Mouse (Mus musculus) hindbrain, embryonic 10.5 days (tissue): ENCODE data around the gene L3mbtl2. TPM values are rescaled to one million over a fixed set of nuclear protein-coding genes. Genes with fewer than 3 reads are reported as not detected.

Source experiments
- DNase-seq: peaks from one replicate; pipeline ENCODE4 v3.0.0-alpha.2; 2017; ENCODE audit warnings: low spot score
- H3K27ac ChIP-seq: fragments of 300-500 bp; sonication (generic); 2 replicates; pipeline ENCODE4 v1.5.1; 2016; ENCODE audit warnings: mild to moderate bottlenecking, moderate library complexity
- H3K27me3 ChIP-seq: fragments of 300-500 bp; sonication (generic); 2 replicates; pipeline ENCODE4 v1.6.1; 2016; ENCODE audit warnings: mild to moderate bottlenecking; ENCODE audit not compliant: poor library complexity, insufficient read depth, severe bottlenecking
- H3K36me3 ChIP-seq: fragments of 300-500 bp; sonication (generic); 2 replicates; pipeline ENCODE4 v1.6.1; 2016; ENCODE audit warnings: mild to moderate bottlenecking, moderate library complexity
- H3K4me1 ChIP-seq: fragments of 300-500 bp; sonication (generic); replicated peaks from 2 replicates; pipeline ENCODE4 v1.6.1; 2016; ENCODE audit warnings: mild to moderate bottlenecking
- H3K4me3 ChIP-seq: fragments of 300-500 bp; sonication (generic); 2 replicates; pipeline ENCODE4 v1.5.1; 2016; ENCODE audit warnings: mild to moderate bottlenecking, moderate library complexity
- H3K9me3 ChIP-seq: fragments of 300-500 bp; sonication (generic); 2 replicates; pipeline ENCODE4 v1.6.1; 2016; ENCODE audit warnings: mild to moderate bottlenecking, moderate library complexity
- WGBS: fragments of 180-500 bp; shearing (Covaris S2); methylation state at CpG from one replicate; pipeline ENCODE4 v1.1.7; 2016; 5-methylcytosine and 5-hydroxymethylcytosine counted together
- polyA plus RNA-seq: library from polyadenylated mRNA; unstranded; fragments of >200 nt; fragmentation: Nextera tagmentation; extraction: Ambion mirVana; gene quantifications from 2 replicates; pipeline ENCODE4 v1.2.1, GENCODE M21; 2016

Gene L3mbtl2
- 41.9 and 44.9 TPM in 2 replicates for polyA plus RNA-seq

DNA sequence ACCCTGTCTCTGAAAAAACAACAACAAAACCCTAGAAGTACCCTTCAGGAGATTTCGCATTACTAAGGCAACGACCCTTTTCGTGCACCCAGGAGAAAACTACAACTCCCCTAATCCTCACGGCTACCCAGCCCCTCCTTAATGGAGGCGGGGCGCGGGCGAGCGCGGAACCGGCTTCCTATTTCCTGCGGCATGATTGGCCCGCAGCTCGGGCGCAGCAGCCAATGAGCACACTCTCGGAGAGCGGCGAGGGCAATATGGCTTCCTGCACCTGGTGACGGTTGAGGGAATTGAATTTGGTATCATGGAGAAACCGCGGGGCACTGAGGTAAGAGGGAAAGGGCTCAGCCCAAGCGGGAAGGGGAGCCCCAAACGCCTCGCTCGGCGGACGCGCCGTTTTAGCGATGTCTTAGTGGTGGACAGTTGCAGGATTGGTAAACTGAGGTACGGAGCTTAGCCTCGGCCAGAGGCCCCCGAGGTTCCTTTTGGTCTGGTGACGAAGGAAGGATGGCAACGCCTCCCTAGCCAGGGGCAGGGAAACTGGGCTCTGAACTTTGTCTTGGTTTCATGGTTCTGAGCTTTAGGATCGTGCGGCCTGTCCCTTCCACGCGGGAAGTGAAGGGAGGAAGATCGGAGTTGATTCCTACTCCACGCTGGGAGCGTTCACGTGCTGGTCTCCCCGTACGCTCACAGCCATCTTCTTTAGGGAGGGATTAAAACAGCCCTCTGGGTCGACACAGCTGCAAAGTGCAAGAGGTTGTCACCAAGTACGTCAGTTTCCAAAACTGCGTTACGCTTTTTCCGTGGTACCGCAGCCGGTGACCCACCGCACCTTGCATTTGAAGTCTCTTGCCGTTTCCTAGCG, at the start of gene L3mbtl2:
Gene L3mbtl2, plus strand, starts transcription at position 193 of the 865 bp plus-strand sequence.
- DNase-seq = peak; percentile 93
- peak within 1 kb of the TSS; percentile 91 for H3K4me3 ChIP-seq
- H3K4me1 ChIP-seq = peaks cover 14% of the 10 kb centered on the region
- H3K27ac ChIP-seq = peak within 1 kb of the TSS; percentile 89
- under 1% methylated on average over 55 of the region's 55 CpGs for WGBS
- no peaks in the 10 kb centered on the region for H3K9me3 ChIP-seq
- no peaks in the 10 kb centered on the region for H3K27me3 ChIP-seq
- peaks cover 22% of the 10 kb centered on the region for H3K36me3 ChIP-seq

DNA sequence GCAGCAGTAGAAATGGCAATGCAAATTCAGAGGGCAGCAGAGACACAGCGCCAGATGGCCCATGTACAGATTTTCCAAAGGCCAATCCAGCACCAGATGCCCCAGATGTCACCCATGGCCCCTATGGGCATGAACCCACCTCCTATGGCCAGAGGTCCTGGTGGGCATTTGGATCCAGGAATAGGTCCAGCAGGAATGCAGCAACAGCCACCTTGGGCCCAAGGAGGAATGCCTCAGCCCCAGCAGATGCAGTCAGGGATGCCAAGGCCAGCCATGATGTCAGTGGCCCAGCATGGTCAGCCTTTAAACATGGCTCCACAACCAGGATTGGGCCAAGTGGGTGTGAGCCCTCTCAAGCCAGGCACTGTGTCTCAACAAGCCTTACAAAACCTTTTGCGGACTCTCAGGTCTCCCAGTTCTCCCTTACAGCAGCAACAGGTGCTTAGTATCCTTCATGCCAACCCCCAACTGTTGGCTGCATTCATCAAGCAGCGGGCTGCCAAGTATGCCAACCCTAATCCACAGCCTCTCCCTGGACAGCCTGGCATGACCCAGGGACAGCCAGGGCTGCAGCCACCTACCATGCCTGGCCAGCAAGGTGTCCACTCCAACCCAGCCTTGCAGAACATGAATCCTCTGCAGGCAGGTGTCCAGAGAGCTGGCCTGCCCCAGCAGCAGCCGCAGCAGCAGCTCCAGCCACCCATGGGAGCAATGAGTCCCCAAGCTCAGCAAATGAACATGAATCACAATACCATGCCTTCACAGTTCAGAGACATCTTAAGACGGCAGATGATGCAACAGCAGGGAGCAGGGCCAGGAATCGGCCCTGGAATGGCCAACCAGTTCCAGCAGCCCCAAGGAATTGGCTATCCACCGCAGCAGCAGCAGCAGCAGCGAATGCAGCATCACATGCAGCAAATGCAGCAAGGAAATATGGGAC, 13.9 kb upstream of the L3mbtl2 start:
- 92% methylated on average over 8 of the region's 8 CpGs for WGBS
- Histone ChIP-seq H3K4me1 (no peaks in the 10 kb centered on the region), H3K9me3 (no peaks in the 10 kb centered on the region), H3K4me3 (no peak overlapping the region), H3K36me3 (peaks cover 80% of the 10 kb centered on the region), H3K27me3 (no peaks in the 10 kb centered on the region), H3K27ac (no peak overlapping the region)
- DNase-seq = no peak

DNA sequence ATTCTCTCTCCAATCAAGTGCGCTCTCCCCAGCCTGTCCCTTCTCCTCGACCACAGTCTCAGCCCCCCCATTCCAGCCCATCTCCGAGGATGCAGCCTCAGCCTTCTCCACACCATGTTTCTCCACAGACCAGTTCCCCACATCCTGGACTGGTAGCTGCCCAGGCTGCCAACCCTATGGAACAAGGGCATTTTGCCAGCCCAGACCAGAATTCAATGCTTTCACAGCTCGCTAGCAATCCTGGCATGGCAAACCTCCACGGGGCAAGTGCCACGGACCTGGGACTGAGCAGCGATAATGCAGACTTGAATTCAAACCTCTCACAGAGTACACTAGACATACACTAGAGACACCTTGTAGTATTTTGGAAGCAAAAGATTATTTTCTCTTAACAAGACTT, 13.1 kb upstream of the L3mbtl2 start:
- Histone ChIP-seq H3K9me3 (no peaks in the 10 kb centered on the region), H3K4me3 (no peak overlapping the region), H3K36me3 (peaks cover 71% of the 10 kb centered on the region), H3K4me1 (no peaks in the 10 kb centered on the region), H3K27ac (no peak overlapping the region), H3K27me3 (no peaks in the 10 kb centered on the region)
- DNase-seq = no peak
- 94% methylated on average over 7 of the region's 7 CpGs for WGBS

DNA sequence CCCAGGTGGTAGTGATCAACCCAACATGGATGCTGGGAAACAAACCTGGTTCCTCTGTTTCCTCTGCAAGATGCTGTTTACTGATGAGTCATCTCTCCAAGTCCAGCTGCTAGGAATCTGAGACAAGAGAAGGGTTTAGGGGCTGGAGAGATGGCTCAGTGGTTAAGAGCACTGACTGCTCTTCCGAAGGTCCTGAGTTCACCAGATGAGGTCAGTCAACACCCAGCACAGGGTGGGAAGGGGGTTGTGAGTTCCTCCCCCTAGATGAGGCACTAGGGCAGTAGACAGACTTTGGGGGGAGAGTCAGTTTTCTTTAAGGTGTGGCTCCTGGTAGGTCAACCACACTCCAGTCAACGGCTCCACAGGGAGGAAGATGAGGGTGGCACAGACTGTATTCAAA, 2.0 kb upstream of the L3mbtl2 start:
- H3K4me1 ChIP-seq = peaks cover 14% of the 10 kb centered on the region
- no peak overlapping the region for H3K27ac ChIP-seq
- DNase-seq = no peak
- no peaks in the 10 kb centered on the region for H3K9me3 ChIP-seq
- H3K36me3 ChIP-seq = peaks cover under 1% of the 10 kb centered on the region; the same call in 1 of the 2 replicates
- 95% methylated on average over 2 of the region's 2 CpGs for WGBS
- H3K4me3 ChIP-seq = no peak overlapping the region
- H3K27me3 ChIP-seq = no peaks in the 10 kb centered on the region

DNA sequence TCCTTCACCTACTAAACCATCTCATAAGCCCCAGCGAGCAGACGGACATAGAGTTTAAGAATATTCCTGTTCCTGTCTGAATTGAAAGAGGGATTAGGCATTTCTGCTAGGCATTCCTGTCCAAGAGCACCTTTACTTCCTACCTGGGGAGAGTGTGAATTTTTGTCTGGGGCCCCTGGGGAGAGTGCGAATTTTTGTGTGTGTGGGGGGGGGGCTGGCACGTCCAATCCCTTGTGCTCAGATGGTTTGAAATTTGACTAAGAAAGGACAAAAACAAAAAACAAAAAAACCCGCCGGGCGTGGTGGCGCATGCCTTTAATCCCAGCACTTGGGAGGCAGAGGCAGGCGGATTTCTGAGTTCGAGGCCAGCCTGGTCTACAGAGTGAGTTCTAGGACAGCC, 408 bp upstream of the L3mbtl2 start:
- Histone ChIP-seq H3K4me1 (peaks cover 14% of the 10 kb centered on the region), H3K9me3 (no peaks in the 10 kb centered on the region), H3K27ac (peak overlapping the region; percentile 89; the same call in 1 of the 2 replicates), H3K36me3 (peaks cover 16% of the 10 kb centered on the region), H3K27me3 (no peaks in the 10 kb centered on the region), H3K4me3 (peak overlapping the region; percentile 91)
- DNase-seq = no peak
- WGBS = 65% methylated on average over 10 of the region's 10 CpGs

DNA sequence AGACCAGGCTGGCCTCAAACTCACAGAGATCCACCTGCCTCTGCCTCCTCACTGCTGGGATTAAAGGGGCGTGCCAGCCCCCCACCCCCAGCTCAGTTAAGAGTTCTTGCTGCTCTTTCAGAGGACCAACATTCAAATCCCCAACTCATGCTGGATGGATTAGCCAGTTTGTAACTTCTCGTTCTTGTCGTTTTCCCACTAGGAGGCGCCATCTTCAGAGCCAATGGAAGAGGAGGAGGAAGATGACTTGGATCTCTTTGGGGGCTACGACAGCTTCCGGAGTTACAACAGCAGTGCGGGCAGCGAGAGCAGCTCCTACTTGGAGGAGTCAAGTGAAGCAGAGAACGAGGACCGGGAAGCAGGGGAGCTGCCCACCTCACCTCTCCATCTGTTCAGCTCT, 3.3 kb downstream of the L3mbtl2 start:
- H3K27me3 ChIP-seq = no peaks in the 10 kb centered on the region
- H3K36me3 ChIP-seq = peaks cover 51% of the 10 kb centered on the region
- H3K27ac ChIP-seq = no peak overlapping the region
- H3K4me3 ChIP-seq = no peak overlapping the region
- 88% methylated on average over 10 of the region's 10 CpGs for WGBS
- H3K4me1 ChIP-seq = peaks cover 14% of the 10 kb centered on the region
- H3K9me3 ChIP-seq = no peaks in the 10 kb centered on the region
- DNase-seq = no peak

DNA sequence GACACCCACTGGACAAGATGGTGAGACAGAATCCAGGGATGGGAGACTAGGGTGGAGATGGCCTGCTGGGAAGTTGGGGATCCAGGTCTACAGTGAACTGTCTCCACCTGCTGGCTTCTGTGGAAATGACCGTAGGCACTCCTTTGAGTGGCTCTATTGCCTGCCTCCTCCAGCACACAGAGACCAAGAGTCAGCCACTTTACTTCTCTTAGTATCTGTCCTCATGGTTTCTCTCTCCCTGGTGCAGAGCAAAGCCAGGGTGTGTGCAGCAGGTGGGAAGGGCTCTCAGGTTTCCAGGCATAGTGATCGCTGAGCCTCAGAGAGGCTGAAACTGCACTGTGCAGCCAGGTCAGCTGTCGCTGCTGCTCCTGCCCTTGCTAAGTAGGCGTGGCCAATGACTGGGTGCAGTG, 6.5 kb downstream of the L3mbtl2 start:
- H3K9me3 ChIP-seq = no peaks in the 10 kb centered on the region
- H3K36me3 ChIP-seq = peaks cover 76% of the 10 kb centered on the region
- H3K4me3 ChIP-seq = no peak overlapping the region
- H3K4me1 ChIP-seq = peaks cover under 1% of the 10 kb centered on the region; the same call in 1 of the 2 replicates
- peak; percentile 40 for DNase-seq
- no peak overlapping the region for H3K27ac ChIP-seq
- no peaks in the 10 kb centered on the region for H3K27me3 ChIP-seq
- WGBS = 89% methylated on average over 4 of the region's 4 CpGs

DNA sequence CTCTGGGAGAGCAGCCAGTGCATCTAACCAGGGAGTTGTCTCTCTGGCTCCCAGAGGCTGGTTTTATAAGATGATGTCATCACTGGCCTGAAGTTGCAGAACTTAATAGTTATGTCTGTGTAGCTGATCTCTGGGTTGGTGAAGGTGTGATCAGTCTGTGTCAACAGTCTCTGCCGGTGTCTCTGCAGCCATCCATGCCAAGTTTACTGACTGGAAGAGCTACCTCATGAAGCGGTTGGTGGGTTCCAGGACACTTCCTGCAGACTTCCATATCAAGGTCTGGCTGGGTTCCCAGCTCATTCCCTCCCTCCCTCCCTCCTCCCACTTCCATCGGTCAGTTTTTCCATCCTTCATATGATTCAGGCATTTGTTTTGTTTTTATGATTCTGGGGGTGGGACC, 12.9 kb downstream of the L3mbtl2 start:
- DNase-seq = no peak
- 91% methylated on average over 3 of the region's 3 CpGs for WGBS
- Histone ChIP-seq H3K4me3 (no peak overlapping the region), H3K36me3 (peaks cover 89% of the 10 kb centered on the region), H3K4me1 (no peaks in the 10 kb centered on the region), H3K27ac (no peak overlapping the region), H3K9me3 (no peaks in the 10 kb centered on the region), H3K27me3 (no peaks in the 10 kb centered on the region)

DNA sequence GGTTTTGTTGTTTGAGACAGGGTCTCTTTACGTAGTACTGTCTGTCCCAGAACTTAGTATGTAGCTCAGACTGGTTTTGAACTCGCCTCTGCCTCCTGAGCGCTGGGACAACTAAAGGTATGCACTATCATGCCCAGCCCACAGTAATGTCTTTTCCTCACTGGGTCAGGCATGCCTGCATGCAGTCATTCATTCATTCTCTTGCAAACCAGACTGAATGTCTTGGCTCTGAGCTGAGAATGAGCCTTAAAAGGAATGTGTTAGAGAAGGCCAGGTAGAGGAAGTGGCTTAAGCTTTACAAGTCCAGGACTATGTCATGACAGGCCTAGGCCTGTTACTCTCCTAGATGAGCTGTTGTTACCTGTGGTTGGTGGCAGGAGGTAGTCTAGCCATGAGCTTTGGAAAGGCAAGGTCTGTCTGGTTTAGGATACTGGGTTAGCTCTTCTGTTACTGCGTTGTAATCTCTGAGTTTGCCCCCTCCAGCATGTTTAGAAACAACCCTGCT, 16.7 kb downstream of the L3mbtl2 start:
- Histone ChIP-seq H3K4me3 (no peak overlapping the region), H3K36me3 (peaks cover 97% of the 10 kb centered on the region), H3K9me3 (no peaks in the 10 kb centered on the region), H3K4me1 (no peaks in the 10 kb centered on the region), H3K27ac (no peak overlapping the region), H3K27me3 (no peaks in the 10 kb centered on the region)
- 97% methylated on average over 4 of the region's 4 CpGs for WGBS
- DNase-seq = no peak

DNA sequence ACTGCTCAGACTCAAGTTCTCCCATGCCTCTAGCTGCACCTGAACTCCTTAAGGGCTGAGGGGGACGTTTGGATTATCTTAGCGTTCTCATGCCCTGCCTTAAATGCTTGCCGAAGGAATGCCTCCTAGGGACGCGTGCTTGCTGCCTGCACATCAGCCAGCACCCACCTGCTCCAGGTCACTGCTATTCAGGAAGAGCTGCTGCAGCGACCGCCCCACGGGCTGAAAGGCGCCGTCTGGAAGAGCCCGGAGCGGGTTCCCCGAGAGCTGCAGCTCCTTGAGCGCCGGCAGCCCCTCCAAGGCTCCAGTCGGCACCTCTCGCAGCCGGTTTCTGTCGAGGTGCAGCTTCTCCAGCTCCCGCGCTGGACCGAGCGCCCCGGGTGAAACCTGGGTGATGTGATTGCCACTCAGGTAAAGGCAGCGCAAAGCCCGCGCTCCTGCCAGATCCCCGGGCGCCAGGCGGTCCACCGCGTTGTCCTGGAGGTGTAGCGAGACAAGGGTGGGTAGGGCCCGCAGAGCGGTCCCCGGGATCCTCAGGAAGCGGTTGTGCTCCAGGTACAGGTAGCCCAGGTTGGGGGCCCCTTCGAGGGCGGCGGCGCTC, 29.8 kb downstream of the L3mbtl2 start:
- Histone ChIP-seq H3K36me3 (peaks cover 12% of the 10 kb centered on the region), H3K9me3 (0 out of 2 replicates have a peak, but pooled peaks cover 3% of the 10 kb centered on the region), H3K27me3 (peaks cover 63% of the 10 kb centered on the region), H3K4me1 (peaks cover 30% of the 10 kb centered on the region), H3K4me3 (peak overlapping the region; percentile 72), H3K27ac (peak overlapping the region; percentile 88)
- WGBS = 5% methylated on average over 41 of the region's 41 CpGs
- DNase-seq = no peak

DNA sequence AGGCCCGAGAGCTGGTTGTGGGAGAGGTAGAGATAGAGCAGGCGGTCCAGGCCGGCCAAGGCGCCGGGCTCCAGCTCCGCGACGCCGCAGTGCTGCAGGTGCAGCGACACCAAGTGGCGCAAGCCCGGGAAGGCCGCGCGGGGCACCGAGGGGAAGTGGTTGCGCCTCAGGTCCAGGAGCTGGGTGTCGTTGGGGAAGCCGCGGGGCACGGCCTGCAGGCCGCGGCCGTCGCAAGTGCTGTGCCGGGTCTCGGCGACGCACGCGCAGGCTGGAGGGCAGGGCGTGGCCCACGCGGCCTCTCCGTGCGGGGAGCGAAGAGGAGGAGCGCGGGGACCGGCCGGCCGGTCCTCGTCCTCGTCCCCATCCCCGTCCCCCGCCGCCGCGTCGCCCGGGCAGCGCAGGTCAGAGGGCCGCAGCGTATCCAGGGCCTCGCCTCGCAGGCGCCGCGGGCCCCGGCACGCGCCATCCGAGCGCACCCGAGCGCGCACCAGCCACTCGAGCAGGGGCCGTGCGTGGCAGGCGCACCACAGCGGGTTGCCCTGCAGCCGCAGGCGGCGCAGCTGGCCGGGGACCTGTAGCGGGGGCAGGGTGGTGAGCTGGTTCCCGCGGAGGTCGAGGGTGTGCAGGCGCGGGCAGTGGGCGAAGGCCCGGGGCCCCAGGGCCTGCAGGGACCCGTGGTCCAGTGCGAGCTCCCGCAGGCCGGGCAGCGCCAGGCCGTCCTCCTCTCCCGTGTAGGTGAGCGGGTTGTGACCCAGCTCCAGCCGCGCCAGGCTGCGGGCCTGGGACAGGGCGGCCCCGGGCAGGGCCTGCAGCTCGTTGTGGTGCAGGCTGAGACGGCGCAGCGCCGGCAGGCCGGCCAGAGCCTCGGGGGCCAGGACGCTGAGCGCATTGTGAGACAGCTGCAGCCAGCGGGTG, 30.5 kb downstream of the L3mbtl2 start:
- Histone ChIP-seq H3K4me1 (peaks cover 30% of the 10 kb centered on the region), H3K36me3 (0 out of 2 replicates have a peak, but pooled peaks cover 6% of the 10 kb centered on the region), H3K27ac (peak overlapping the region; percentile 88), H3K27me3 (peaks cover 63% of the 10 kb centered on the region), H3K9me3 (0 out of 2 replicates have a peak, but pooled peaks cover 3% of the 10 kb centered on the region), H3K4me3 (peak overlapping the region; percentile 72)
- peak; percentile 89 for DNase-seq
- WGBS = under 1% methylated on average over 107 of the region's 107 CpGs
